Mouse (Mus musculus) left cerebral cortex, adult 2 months (tissue): ENCODE measurements around the gene Bri3. TPM values are rescaled to one million over a fixed set of nuclear protein-coding genes. Genes with fewer than 3 reads are reported as not detected.

Experiments used
- DNase-seq, 2 experiments: peaks; one replicate each; pipeline ENCODE4 v3.0.0; 2021 to 2022; ENCODE audit warnings: low spot score in 2 of 2, mixed read lengths in 1 of 2; ENCODE audit errors: extremely low spot score in 1 of 2
- H3K27ac ChIP-seq: fragments of 200-600 bp; 2 replicates; pipeline ENCODE4 v1.8.1; 2022
- H3K4me3 ChIP-seq: fragments of 200-600 bp; 2 replicates; pipeline ENCODE4 v1.8.1; 2022
- CTCF ChIP-seq: fragments of 200-600 bp; IDR thresholded peaks from 2 replicates; pipeline ENCODE4 v1.8.1; 2022; ENCODE audit warnings: antibody characterized with exemption, mild to moderate bottlenecking, moderate library complexity
- intact Hi-C: fragments of 180-260 bp; cut with DNase I; formaldehyde crosslinking; loops from one replicate; pipeline ENCODE4 v1.15.1; 2025
- total RNA-seq, 2 experiments: library from RNA; stranded (reverse); gene quantifications; 2 replicates each; pipeline ENCODE4 v1.2.3; 2021

The Bri3 gene
- total RNA-seq, 2 experiments from 2014 or later = 65.5 to 72.7 TPM

DNA sequence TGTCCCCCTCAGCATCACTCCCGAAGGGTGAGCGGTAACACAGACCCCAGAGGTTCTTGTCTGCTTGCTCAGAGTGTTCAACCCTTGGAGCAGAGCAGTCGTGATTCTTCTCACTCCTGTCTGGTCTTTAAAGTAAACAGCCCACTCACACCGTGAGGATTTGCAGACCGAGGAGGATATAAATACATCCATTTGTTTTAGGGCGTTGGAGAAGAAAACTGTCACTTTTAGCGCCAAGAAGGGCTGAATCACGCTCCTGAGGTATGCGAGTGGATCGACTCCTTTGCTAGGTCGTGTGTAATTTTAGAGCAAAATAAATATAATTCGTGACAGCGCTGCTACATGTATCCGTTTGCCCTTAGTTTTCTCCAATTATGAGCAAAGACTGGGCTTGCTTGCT lies 228.8 kb downstream of the Bri3 start:
- intact Hi-C loops = loop anchor here (2.0 kb wide), 1 partner anchor 70 kb away; no protein-coding TSS in a partner anchor
- TF ChIP-seq CTCF = no peak
- peak in 1 of 2 experiments; percentile 14 for DNase-seq
- H3K27ac ChIP-seq = no peak overlapping the region
- no peak overlapping the region for H3K4me3 ChIP-seq

DNA sequence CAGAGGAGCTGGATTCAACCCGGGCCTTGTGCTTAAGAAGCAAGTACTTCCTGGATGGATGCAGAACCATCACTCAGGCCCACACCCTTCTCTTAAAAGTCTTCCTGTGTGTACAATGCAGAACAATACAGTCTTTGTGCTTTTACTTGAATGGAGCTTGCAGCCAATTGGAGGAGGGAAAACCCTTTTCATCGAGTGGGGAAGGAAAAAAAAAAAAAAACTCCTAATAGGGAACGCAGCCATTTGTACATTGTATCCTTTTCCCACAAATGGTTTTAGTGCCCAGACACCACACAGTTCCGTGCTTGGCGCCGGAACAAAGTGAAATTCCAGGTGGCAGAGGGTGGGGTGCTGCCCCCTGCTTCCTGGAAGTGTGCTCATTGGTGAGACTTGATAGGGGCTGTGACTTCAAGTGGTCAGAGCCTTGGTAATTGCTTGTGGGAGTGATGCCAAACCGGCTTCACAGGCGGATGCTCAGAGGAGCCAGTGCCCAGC lies 235.5 kb downstream of the Bri3 start:
- TF ChIP-seq CTCF = no peak
- no peak overlapping the region for H3K27ac ChIP-seq
- H3K4me3 ChIP-seq = no peak overlapping the region
- intact Hi-C loops = no loop called here
- DNase-seq = no peak

DNA sequence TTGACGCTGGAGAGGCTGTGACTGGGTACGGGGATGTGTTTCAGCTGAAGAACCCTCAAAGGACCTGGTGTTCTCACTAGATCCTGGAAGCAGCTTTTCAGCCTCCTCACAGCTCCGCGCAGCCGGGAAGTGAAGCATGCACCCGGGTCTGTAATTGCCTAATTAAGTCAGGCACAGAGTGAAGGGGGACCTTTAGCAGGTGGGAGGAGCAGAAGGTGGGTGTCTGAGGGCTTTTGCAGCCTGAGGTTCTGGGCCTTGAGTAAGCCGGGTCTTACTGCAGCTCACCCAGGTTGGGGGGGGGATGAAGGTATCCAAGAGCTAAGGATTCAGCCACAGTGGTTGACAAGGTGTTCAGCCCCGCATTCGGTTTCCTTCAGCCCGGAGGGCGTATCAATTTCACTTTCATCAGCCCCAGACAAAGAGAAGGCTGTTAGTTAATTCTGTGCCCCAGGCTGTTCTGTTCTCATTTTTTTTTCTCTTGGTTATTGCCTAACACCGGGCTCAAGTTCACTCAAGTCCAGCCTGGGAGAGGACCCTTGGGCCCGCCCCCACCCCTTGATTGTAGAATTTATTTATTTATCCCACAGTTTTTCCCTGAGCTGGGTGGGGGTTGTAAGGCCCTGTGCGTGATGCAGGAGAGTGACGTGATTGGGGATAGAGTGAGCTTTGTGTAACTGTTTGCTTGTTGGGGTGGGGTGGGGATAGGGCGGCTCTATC lies 239.6 kb downstream of the Bri3 start:
- intact Hi-C loops = no loop called here
- no peak for TF ChIP-seq CTCF
- DNase-seq = peak in 1 of 2 experiments; percentile 16
- no peak overlapping the region for H3K4me3 ChIP-seq
- H3K27ac ChIP-seq = no peak overlapping the region

DNA sequence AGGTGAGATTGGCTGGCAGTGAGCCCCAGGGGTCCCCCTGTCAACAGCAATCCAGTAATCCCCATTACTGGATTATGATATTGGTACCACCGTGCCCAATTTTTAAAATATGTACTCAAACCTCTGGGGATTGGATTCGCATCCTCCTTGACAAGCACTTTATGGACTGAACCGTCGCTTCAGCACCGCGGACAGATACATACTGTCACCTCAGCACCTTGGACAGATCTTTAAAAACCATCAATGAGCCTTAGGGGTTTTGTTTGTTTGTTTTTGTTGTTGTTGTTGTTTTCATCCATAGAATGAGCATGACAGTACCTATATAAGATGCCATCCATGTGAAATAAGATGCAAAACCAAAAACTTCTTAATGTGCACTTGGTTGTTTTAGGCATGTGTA lies 247.1 kb downstream of the Bri3 start:
- intact Hi-C loops = no loop called here

More for the DNA sequence above, 247.1 kb downstream of the Bri3 start:
- Histone ChIP-seq H3K4me3 (no peak overlapping the region), H3K27ac (no peak overlapping the region)
- DNase-seq = no peak
- TF ChIP-seq CTCF = no peak

Other genes with a start within 250 kb of the Bri3 start
- gene Ccz1, start 229.6 kb upstream of the Bri3 start, total RNA-seq = 10 to 100 TPM; 40.9 to 43.0 TPM
- 1 to 10 TPM; 1.1 to 2.2 TPM for gene Ocm, start 217.8 kb upstream of the Bri3 start, total RNA-seq
- 100 to 1,000 TPM; 171 to 173 TPM for gene Lmtk2, start 144.0 kb upstream of the Bri3 start, total RNA-seq
- gene Bhlha15, start 54.2 kb upstream of the Bri3 start, total RNA-seq = under 1 TPM; 0.35 to 0.43 TPM
- gene Tecpr1, start 20.8 kb upstream of the Bri3 start, total RNA-seq = 100 to 1,000 TPM in 1 of 2 experiments, 10 to 100 TPM in 1; 95.3 to 103 TPM
- under 1 TPM; 0.35 to 0.41 TPM for gene Baiap2l1, start 113.7 kb downstream of the Bri3 start, total RNA-seq